Mouse (Mus musculus): ENCODE measurements around the gene Wbp1l. TPM values are rescaled to one million over a fixed set of nuclear protein-coding genes. Genes with fewer than 3 reads are reported as not detected.
"Not testable (repeated sequence)": the region's sequence is repeated elsewhere in the genome, so short reads cannot be mapped to it uniquely, and the experiment has no call there.

The Wbp1l gene
- polyA plus RNA-seq, 1 experiment: 16.9 TPM

DNA sequence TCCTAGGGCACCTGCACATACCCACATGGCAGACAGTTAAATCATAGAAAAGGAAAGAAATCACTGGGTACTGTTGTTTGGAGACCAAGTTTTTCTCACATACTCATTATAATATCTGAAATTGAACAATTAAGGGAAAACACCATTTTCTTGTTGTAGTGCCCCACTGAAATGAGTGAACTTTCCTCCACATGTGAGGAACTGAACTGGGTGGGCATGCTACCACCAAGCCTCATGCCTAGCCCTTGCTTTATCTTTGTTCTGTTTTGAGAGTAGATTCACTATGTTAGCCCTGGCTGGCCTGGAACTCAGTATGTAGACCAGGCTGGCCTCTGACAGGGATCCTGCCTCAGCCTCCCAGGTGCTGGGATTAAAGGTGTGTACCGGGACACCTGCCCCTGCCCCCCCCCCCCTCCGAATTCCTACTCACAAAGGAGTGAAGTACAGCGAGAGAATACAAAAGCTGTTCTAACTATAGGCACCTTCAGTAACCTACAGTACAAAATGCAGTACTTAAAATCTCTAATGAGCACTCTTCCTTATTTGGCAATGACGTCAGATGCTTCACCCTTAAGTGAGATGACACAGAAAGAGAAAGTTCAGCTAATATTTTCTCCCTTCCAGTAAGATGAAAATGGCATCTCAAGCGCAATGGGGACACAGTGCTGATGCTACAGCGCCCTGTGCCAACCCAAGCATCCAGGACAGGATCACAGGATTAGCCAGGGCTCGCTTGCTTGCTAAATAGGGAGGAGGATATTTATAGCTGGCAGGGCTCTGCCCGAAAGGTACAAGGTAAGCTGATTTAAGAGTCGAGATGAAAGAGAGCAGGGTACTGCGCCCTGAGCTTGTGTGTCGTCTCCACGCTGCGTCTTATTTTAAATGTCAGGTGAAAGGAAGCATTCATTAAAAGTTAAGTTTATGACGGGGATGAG is 36.0 kb upstream of the Wbp1l start:
- Histone ChIP-seq H3K36me3 (ENCODE audit: control insufficient read depth, insufficient read depth, low read length) (no peaks in the 10 kb centered on the region; the same call in 1 of the 2 replicates), H3K27ac (ENCODE audit: control insufficient read depth, insufficient read depth, low read depth, low read length) (no peak overlapping the region), H3K27me3 (ENCODE audit: control insufficient read depth, insufficient read depth, low read length) (no peaks in the 10 kb centered on the region), H3K4me3 (ENCODE audit: control insufficient read depth, low read depth, low read length) (no peak overlapping the region), H3K4me1 (ENCODE audit: control insufficient read depth, insufficient read depth, low read length) (peaks cover 4% of the 10 kb centered on the region; the same call in 1 of the 2 replicates)
- TF ChIP-seq CTCF (IDR thresholded peaks at IDR 0.05; ENCODE audit: control insufficient read depth, insufficient read depth, insufficient replicate concordance, low read depth, low read length) (no peak), POLR2A (IDR thresholded peaks at IDR 0.05; ENCODE audit: control insufficient read depth, low read depth, low read length) (no peak)

DNA sequence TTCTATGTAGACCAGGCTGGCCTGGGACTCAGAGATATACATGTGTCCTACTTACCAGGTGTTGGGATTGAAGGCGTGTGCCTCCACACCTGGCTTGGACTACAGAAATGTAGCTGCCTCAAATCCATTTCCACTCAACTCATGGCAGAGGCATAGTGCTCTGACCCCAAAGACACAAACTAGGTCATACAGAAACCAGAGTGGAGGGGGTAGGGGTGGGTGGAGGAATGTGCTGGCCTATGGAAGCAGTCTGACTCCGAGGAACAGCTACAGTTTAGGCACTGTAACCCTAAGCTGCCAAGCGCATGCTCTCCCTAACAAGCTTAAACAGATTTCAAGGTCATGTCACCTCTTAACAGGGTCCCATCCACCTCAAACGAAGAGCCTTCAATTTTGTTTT is 35.3 kb upstream of the Wbp1l start:
- no peak overlapping the region for H3K4me3 ChIP-seq (ENCODE audit: control insufficient read depth, low read depth, low read length)
- no peaks in the 10 kb centered on the region for H3K27me3 ChIP-seq (ENCODE audit: control insufficient read depth, insufficient read depth, low read length)
- no peak overlapping the region for H3K27ac ChIP-seq (ENCODE audit: control insufficient read depth, insufficient read depth, low read depth, low read length)
- H3K36me3 ChIP-seq (ENCODE audit: control insufficient read depth, insufficient read depth, low read length): no peaks in the 10 kb centered on the region; the same call in 1 of the 2 replicates
- H3K4me1 ChIP-seq (ENCODE audit: control insufficient read depth, insufficient read depth, low read length): peaks cover 4% of the 10 kb centered on the region; the same call in 1 of the 2 replicates
- TF ChIP-seq CTCF (IDR thresholded peaks at IDR 0.05; ENCODE audit: control insufficient read depth, insufficient read depth, insufficient replicate concordance, low read depth, low read length): no peak
- no peak for TF ChIP-seq POLR2A (IDR thresholded peaks at IDR 0.05; ENCODE audit: control insufficient read depth, low read depth, low read length)

DNA sequence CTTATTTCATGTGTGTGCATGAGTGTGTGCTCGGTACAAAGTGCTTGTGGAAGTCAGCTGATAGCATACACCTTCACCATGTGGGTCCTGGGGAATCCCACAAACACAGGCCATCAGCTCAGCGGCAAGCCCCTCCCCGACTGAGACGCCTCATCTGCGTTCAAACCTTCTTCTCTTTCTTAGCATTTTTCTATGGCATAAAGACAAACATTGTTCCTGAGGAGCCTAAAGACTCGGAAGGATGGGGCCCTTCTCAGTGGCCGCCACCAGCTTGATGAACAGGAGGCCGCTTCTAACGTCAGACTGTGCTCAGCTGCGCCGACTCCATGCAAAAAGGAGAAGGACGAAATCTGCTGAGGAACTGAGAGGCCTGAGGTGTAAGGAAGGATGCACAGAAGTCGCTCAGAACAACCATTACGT is 34.8 kb upstream of the Wbp1l start:
- H3K4me3 ChIP-seq (ENCODE audit: control insufficient read depth, low read depth, low read length): no peak overlapping the region
- no peaks in the 10 kb centered on the region; the same call in 1 of the 2 replicates for H3K36me3 ChIP-seq (ENCODE audit: control insufficient read depth, insufficient read depth, low read length)
- peaks cover 4% of the 10 kb centered on the region; the same call in 1 of the 2 replicates for H3K4me1 ChIP-seq (ENCODE audit: control insufficient read depth, insufficient read depth, low read length)
- no peak for TF ChIP-seq POLR2A (IDR thresholded peaks at IDR 0.05; ENCODE audit: control insufficient read depth, low read depth, low read length)
- no peak for TF ChIP-seq CTCF (IDR thresholded peaks at IDR 0.05; ENCODE audit: control insufficient read depth, insufficient read depth, insufficient replicate concordance, low read depth, low read length)
- no peak overlapping the region for H3K27ac ChIP-seq (ENCODE audit: control insufficient read depth, insufficient read depth, low read depth, low read length)
- no peaks in the 10 kb centered on the region for H3K27me3 ChIP-seq (ENCODE audit: control insufficient read depth, insufficient read depth, low read length)

DNA sequence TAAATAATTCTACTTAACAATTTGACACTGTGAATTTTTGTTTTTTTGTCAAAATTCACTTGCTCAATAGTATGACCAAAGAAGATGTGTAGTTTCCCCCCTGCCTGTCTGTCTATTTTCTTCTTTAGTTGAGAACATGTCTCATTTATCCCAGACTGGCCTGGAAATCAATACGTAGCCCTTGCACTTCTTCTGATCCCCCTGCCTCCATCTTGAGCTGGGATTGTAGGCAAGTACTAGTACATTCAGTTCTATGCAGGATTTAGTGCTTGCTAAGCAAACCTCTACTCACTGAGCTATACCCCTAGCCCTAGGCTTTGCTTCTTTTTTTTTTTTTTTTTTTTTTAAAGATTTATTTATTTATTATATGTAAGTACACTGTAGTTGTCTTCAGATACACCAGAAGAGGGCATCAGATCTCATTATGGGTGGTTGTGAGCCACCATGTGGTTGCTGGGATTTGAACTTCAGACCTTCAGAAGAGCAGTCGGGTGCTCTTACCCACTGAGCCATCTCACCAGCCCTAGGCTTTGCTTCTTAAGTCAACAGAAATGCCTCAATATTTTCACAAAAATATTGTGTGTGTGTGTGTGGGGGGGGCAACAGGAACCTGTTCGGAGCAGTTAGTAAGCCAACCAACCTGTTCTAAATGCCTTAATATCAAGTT is 27.5 kb upstream of the Wbp1l start:
- not testable (repeated sequence) for H3K27me3 ChIP-seq (ENCODE audit: control insufficient read depth, insufficient read depth, low read length); H3K36me3 ChIP-seq (ENCODE audit: control insufficient read depth, insufficient read depth, low read length); H3K27ac ChIP-seq (ENCODE audit: control insufficient read depth, insufficient read depth, low read depth, low read length)
- H3K4me1 ChIP-seq (ENCODE audit: control insufficient read depth, insufficient read depth, low read length): peaks cover 10% of the 10 kb centered on the region
- peak overlapping the region; percentile 89; the same call in 1 of the 2 replicates for H3K4me3 ChIP-seq (ENCODE audit: control insufficient read depth, low read depth, low read length)

DNA sequence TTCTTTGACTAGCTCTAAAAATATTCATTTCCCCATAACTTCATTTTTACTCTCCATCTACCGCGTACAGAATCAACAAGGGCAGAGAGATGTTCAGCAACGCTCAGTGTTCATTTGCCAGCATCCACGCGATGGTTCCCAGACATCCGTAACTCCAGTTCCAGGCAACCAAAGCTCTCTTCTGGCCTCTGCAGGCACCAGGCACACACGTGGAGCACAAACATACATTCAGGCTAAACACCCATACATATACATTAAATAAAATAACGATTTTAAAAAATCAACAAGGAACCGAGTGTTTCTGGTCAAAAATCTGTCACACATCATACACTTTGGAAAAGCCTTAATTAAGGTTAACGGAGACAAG is 27.0 kb upstream of the Wbp1l start:
- H3K27me3 ChIP-seq (ENCODE audit: control insufficient read depth, insufficient read depth, low read length): no peaks in the 10 kb centered on the region
- peaks cover 11% of the 10 kb centered on the region for H3K4me1 ChIP-seq (ENCODE audit: control insufficient read depth, insufficient read depth, low read length)
- no peak overlapping the region for H3K27ac ChIP-seq (ENCODE audit: control insufficient read depth, insufficient read depth, low read depth, low read length)
- TF ChIP-seq POLR2A (IDR thresholded peaks at IDR 0.05; ENCODE audit: control insufficient read depth, low read depth, low read length): no peak
- TF ChIP-seq CTCF (IDR thresholded peaks at IDR 0.05; ENCODE audit: control insufficient read depth, insufficient read depth, insufficient replicate concordance, low read depth, low read length): no peak
- no peaks in the 10 kb centered on the region for H3K36me3 ChIP-seq (ENCODE audit: control insufficient read depth, insufficient read depth, low read length)
- H3K4me3 ChIP-seq (ENCODE audit: control insufficient read depth, low read depth, low read length): peak overlapping the region; percentile 89

DNA sequence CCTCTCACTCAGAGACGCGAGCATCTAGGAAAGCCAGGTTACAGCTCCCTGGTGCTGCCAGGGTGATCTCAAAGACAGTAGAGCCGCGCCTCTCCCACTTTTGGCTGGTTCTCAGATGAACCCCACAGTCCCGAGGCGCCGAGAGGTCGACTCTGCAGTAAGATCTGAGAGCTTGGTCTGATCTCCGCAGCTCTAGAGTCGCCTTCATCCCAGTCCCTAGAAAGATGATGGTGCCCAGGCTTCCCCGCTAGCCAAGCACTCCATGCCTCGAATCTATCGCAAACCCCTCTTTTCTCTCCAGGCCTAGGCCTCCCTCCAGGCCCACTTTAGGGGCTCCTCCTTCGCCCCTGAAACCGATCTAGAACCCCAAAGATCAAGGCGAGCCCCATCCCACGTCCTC is 26.3 kb upstream of the Wbp1l start:
- Histone ChIP-seq H3K27ac (ENCODE audit: control insufficient read depth, insufficient read depth, low read depth, low read length) (peak overlapping the region; percentile 67), H3K27me3 (ENCODE audit: control insufficient read depth, insufficient read depth, low read length) (no peaks in the 10 kb centered on the region), H3K36me3 (ENCODE audit: control insufficient read depth, insufficient read depth, low read length) (no peaks in the 10 kb centered on the region), H3K4me1 (ENCODE audit: control insufficient read depth, insufficient read depth, low read length) (peaks cover 11% of the 10 kb centered on the region), H3K4me3 (ENCODE audit: control insufficient read depth, low read depth, low read length) (peak overlapping the region; percentile 89)
- TF ChIP-seq POLR2A (IDR thresholded peaks at IDR 0.05; ENCODE audit: control insufficient read depth, low read depth, low read length) (no peak), CTCF (IDR thresholded peaks at IDR 0.05; ENCODE audit: control insufficient read depth, insufficient read depth, insufficient replicate concordance, low read depth, low read length) (no peak)
